Mouse (Mus musculus): ENCODE measurements around the gene Mcidas. TPM values are rescaled to one million over a fixed set of nuclear protein-coding genes. Genes with fewer than 3 reads are reported as not detected.

Mcidas gene
- polyA plus RNA-seq (2012; fragmentation: generic; extraction: Trizol), result 0.02 TPM
- long read RNA-seq, experiment 1, partial matches to known transcripts, result 0 of 1 reads
- long read RNA-seq, experiment 1, other reads (novel, unspliced or antisense), result 1 of 1 reads
- long read RNA-seq, experiment 2, partial matches to known transcripts, result 0 of 1 reads
- long read RNA-seq, experiment 2, other reads (novel, unspliced or antisense), result 1 of 1 reads

GRCm38 (mm10) chr13:112993531-112994152, at the start of gene Mcidas:
Gene Mcidas (plus strand): TSS chr13:112993845.
- no peak within 1 kb of the TSS for H3K4me3 ChIP-seq (ENCODE audit: insufficient read depth, poor library complexity, severe bottlenecking)
- no peaks in the 10 kb centered on the region for H3K79me3 ChIP-seq (ENCODE audit: low read depth)
- H3K36me3 ChIP-seq (ENCODE audit: control insufficient read depth, insufficient read depth), result no peaks in the 10 kb centered on the region
- TF ChIP-seq MYOD1 (IDR thresholded peaks at IDR 0.05; ENCODE audit: control insufficient read depth, insufficient read length, low read depth) (no peak), FOSL1 (IDR thresholded peaks at IDR 0.05; ENCODE audit: insufficient read depth, low read length, poor library complexity, severe bottlenecking) (no peak), MAX (IDR thresholded peaks at IDR 0.05) (no peak), MYOG (IDR thresholded peaks at IDR 0.05; ENCODE audit: control insufficient read depth, extremely low read depth, insufficient read length) (no peak), CTCF (IDR thresholded peaks at IDR 0.05; ENCODE audit: control insufficient read depth, insufficient read depth, insufficient read length) (no peak), USF1 (IDR thresholded peaks at IDR 0.05; ENCODE audit: low read depth) (no peak), CEBPB (IDR thresholded peaks at IDR 0.05; ENCODE audit: low read depth) (no peak)
- no peaks in the 10 kb centered on the region for H3K79me2 ChIP-seq (ENCODE audit: control insufficient read depth, insufficient read depth)
- H3K27me3 ChIP-seq (ENCODE audit: control insufficient read depth, insufficient read depth, insufficient read length), result peaks cover 15% of the 10 kb centered on the region
- H3ac ChIP-seq (ENCODE audit: control insufficient read depth, insufficient read length, low read depth), result no peak within 1 kb of the TSS

DNA sequence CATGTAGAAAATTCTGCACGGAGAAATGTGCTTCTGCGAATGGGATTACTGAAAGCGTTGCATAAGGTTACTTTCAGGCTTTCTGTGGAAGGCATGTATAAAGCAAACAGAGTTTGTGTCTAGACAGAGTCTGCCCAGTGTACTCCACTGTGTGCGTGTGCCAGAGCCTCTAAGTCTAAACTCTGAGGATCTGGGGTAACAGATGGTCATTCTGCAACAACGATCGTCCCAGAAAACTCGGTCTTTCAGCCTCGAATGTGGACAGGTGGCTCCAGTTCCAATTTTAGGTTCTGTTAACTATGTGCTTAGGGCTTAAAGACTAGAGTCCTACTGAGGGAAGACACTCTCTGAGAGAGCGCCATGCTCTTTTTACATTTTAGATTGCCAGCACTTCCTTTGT, 48.3 kb upstream of the Mcidas start:
- no peak overlapping the region for H3ac ChIP-seq (ENCODE audit: control insufficient read depth, insufficient read length, low read depth)
- TF ChIP-seq MAX (IDR thresholded peaks at IDR 0.05), result no peak
- TF ChIP-seq USF1 (IDR thresholded peaks at IDR 0.05; ENCODE audit: low read depth), result no peak
- TF ChIP-seq CEBPB (IDR thresholded peaks at IDR 0.05; ENCODE audit: low read depth), result no peak
- TF ChIP-seq MYOG (IDR thresholded peaks at IDR 0.05; ENCODE audit: control insufficient read depth, extremely low read depth, insufficient read length), result no peak
- no peak for TF ChIP-seq MYOD1 (IDR thresholded peaks at IDR 0.05; ENCODE audit: control insufficient read depth, insufficient read length, low read depth)
- no peak for TF ChIP-seq FOSL1 (IDR thresholded peaks at IDR 0.05; ENCODE audit: insufficient read depth, low read length, poor library complexity, severe bottlenecking)
- no peak for TF ChIP-seq CTCF (IDR thresholded peaks at IDR 0.05; ENCODE audit: control insufficient read depth, insufficient read depth, insufficient read length)
- no peaks in the 10 kb centered on the region for H3K27me3 ChIP-seq (ENCODE audit: control insufficient read depth, insufficient read depth, insufficient read length)
- no peaks in the 10 kb centered on the region for H3K79me2 ChIP-seq (ENCODE audit: control insufficient read depth, insufficient read depth)
- H3K36me3 ChIP-seq (ENCODE audit: control insufficient read depth, insufficient read depth), result peaks cover 79% of the 10 kb centered on the region
- H3K79me3 ChIP-seq (ENCODE audit: low read depth), result no peaks in the 10 kb centered on the region
- H3K4me3 ChIP-seq (ENCODE audit: insufficient read depth, poor library complexity, severe bottlenecking), result no peak overlapping the region

GRCm38 (mm10) chr13:112945900-112946299, 47.7 kb upstream of the Mcidas start:
- Histone ChIP-seq H3ac (ENCODE audit: control insufficient read depth, insufficient read length, low read depth) (no peak overlapping the region), H3K79me3 (ENCODE audit: low read depth) (no peaks in the 10 kb centered on the region), H3K4me3 (ENCODE audit: insufficient read depth, poor library complexity, severe bottlenecking) (no peak overlapping the region), H3K79me2 (ENCODE audit: control insufficient read depth, insufficient read depth) (no peaks in the 10 kb centered on the region), H3K36me3 (ENCODE audit: control insufficient read depth, insufficient read depth) (peaks cover 81% of the 10 kb centered on the region), H3K27me3 (ENCODE audit: control insufficient read depth, insufficient read depth, insufficient read length) (no peaks in the 10 kb centered on the region)
- no peak for TF ChIP-seq USF1 (IDR thresholded peaks at IDR 0.05; ENCODE audit: low read depth)
- no peak for TF ChIP-seq MAX (IDR thresholded peaks at IDR 0.05)
- TF ChIP-seq MYOD1 (IDR thresholded peaks at IDR 0.05; ENCODE audit: control insufficient read depth, insufficient read length, low read depth), result no peak
- TF ChIP-seq CEBPB (IDR thresholded peaks at IDR 0.05; ENCODE audit: low read depth), result no peak
- no peak for TF ChIP-seq MYOG (IDR thresholded peaks at IDR 0.05; ENCODE audit: control insufficient read depth, extremely low read depth, insufficient read length)
- no peak for TF ChIP-seq FOSL1 (IDR thresholded peaks at IDR 0.05; ENCODE audit: insufficient read depth, low read length, poor library complexity, severe bottlenecking)
- no peak for TF ChIP-seq CTCF (IDR thresholded peaks at IDR 0.05; ENCODE audit: control insufficient read depth, insufficient read depth, insufficient read length)

DNA sequence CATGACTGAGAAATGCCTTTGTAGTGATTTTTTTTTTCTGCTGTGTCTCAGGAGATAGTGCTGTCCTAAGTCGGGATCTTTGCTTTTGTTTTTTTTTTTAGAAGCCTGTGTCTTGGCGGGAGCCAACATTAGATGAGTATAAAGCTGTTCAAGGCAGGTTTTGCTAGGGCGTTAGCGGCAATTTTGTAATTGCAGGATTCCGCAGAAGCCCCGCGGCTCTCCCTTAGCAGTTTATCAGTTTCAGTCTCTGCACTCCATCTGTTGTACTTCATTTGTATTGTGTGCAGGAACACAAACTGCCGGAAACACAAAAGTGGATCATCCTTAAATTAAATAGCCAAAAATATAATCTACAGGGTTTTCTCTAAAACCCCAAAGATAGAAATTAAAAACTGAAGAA, 39.6 kb upstream of the Mcidas start:
- peaks cover 72% of the 10 kb centered on the region for H3K36me3 ChIP-seq (ENCODE audit: control insufficient read depth, insufficient read depth)
- H3ac ChIP-seq (ENCODE audit: control insufficient read depth, insufficient read length, low read depth), result no peak overlapping the region
- no peaks in the 10 kb centered on the region for H3K79me3 ChIP-seq (ENCODE audit: low read depth)
- H3K27me3 ChIP-seq (ENCODE audit: control insufficient read depth, insufficient read depth, insufficient read length), result no peaks in the 10 kb centered on the region
- no peaks in the 10 kb centered on the region for H3K79me2 ChIP-seq (ENCODE audit: control insufficient read depth, insufficient read depth)
- TF ChIP-seq CEBPB (IDR thresholded peaks at IDR 0.05; ENCODE audit: low read depth), result no peak
- no peak for TF ChIP-seq USF1 (IDR thresholded peaks at IDR 0.05; ENCODE audit: low read depth)
- TF ChIP-seq MYOG (IDR thresholded peaks at IDR 0.05; ENCODE audit: control insufficient read depth, extremely low read depth, insufficient read length), result no peak
- TF ChIP-seq FOSL1 (IDR thresholded peaks at IDR 0.05; ENCODE audit: insufficient read depth, low read length, poor library complexity, severe bottlenecking), result no peak
- TF ChIP-seq MAX (IDR thresholded peaks at IDR 0.05), result no peak
- no peak for TF ChIP-seq MYOD1 (IDR thresholded peaks at IDR 0.05; ENCODE audit: control insufficient read depth, insufficient read length, low read depth)
- no peak for TF ChIP-seq CTCF (IDR thresholded peaks at IDR 0.05; ENCODE audit: control insufficient read depth, insufficient read depth, insufficient read length)
- no peak overlapping the region for H3K4me3 ChIP-seq (ENCODE audit: insufficient read depth, poor library complexity, severe bottlenecking)

GRCm38 (mm10) chr13:112963081-112963480, 30.6 kb upstream of the Mcidas start:
- H3K36me3 ChIP-seq (ENCODE audit: control insufficient read depth, insufficient read depth), result peaks cover 35% of the 10 kb centered on the region
- no peaks in the 10 kb centered on the region for H3K79me3 ChIP-seq (ENCODE audit: low read depth)
- TF ChIP-seq MAX (IDR thresholded peaks at IDR 0.05) (no peak), MYOD1 (IDR thresholded peaks at IDR 0.05; ENCODE audit: control insufficient read depth, insufficient read length, low read depth) (no peak), FOSL1 (IDR thresholded peaks at IDR 0.05; ENCODE audit: insufficient read depth, low read length, poor library complexity, severe bottlenecking) (no peak), CEBPB (IDR thresholded peaks at IDR 0.05; ENCODE audit: low read depth) (no peak), USF1 (IDR thresholded peaks at IDR 0.05; ENCODE audit: low read depth) (no peak)
- H3K79me2 ChIP-seq (ENCODE audit: control insufficient read depth, insufficient read depth), result no peaks in the 10 kb centered on the region
- no peak overlapping the region for H3ac ChIP-seq (ENCODE audit: control insufficient read depth, insufficient read length, low read depth)
- no peak overlapping the region for H3K4me3 ChIP-seq (ENCODE audit: insufficient read depth, poor library complexity, severe bottlenecking)
- H3K27me3 ChIP-seq (ENCODE audit: control insufficient read depth, insufficient read depth, insufficient read length), result no peaks in the 10 kb centered on the region
